Mouse (Mus musculus) erythroid progenitor cell, adult 5-6 weeks (primary cell): ENCODE measurements around the gene Zeb2. TPM values are rescaled to one million over a fixed set of nuclear protein-coding genes. Genes with fewer than 3 reads are reported as not detected.

Experiments used
- ATAC-seq: replicated peaks from 2 replicates; pipeline ENCODE4 v1.8.0; 2016; ENCODE audit warnings: moderate number of reproducible peaks, mild to moderate bottlenecking, moderate TSS enrichment, inconsistent platforms; ENCODE audit not compliant: poor library complexity, low FRiP score, severe bottlenecking
- total RNA-seq, 2 experiments: library from RNA; stranded (forward) in 1 of 2; stranded (reverse) in 1 of 2; fragments of 150-400 nt in 1 of 2; fragments of 186-747, 209-891 nt in 1 of 2; gene quantifications; 2 replicates each; pipeline versions ENCODE4 v1.2.3 to v1.2.4; 2015 to 2017; ENCODE audit warnings: low replicate concordance in 2 of 2

The Zeb2 gene
- total RNA-seq (2015; ENCODE audit: low replicate concordance) (45.8 and 49.9 TPM in 2 replicates), total RNA-seq (2017; ENCODE audit: low replicate concordance) (34.3 and 60.1 TPM in 2 replicates)

DNA sequence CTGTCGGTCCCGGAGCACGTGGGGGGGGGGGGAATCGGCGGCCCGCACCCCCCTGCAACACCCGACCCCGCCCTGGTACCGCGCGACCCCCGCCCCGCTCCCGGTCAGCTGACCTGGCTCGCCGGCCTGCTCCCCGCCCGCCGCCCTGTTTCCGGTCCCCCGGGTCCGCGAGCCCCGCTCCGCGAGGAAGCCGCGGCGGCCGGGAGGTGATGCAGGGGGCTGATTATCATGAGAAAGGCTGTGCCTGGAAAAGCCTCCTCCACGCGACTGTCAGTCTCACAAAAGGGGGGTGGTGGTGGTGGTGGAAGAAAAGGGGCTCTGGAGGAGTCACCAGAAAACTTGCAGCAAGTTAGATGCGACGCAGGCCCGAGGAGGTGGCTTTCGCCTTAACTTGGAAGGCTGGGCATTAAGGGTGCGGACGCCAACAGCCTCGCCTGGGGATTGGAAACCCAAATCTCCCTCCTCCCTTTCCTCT lies at the start of gene Zeb2:
Gene Zeb2 (minus strand): TSS at position 309 of the 475 bp plus-strand sequence.
- no peak for ATAC-seq

DNA sequence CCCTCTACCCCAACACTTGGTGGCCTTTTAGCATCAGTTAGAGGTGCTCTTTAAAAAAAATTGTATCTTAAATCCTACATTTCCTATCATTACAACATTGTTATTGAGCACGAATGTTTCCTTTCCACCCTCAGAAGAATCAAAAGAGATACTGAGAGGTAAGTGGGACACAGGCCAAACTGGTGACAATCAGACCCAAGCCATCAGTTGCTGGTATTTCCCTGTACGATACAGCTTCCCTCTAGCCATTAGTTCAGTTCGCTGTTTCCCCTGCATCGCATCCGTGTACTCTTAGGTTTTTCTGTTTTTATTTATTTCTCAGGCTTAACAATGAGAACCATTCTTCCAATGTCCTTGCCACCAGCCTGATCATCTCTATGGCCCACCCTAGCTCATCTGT lies 41.6 kb upstream of the Zeb2 start:
- ATAC-seq: no peak

DNA sequence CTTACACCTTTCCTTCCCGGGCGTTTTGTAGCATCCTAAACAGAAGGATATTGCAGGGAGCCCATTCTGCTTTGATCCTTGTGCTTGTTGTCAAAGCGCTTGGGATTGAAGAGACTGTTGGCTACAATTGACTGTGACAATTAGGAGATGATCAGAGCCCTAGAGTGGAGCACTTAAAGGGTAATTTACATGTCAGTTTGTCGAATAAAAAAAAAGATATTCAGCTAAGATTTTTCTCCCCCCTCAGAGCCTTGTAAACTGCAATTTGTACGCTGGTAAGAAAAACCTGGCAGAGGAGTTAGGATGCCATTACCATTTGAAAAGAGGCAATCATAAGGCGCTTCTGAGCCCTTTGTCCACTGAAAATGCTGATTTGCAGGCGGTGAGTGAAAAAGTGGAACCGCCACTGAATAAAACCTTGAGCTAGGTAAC lies 41.2 kb upstream of the Zeb2 start:
- ATAC-seq: no peak

DNA sequence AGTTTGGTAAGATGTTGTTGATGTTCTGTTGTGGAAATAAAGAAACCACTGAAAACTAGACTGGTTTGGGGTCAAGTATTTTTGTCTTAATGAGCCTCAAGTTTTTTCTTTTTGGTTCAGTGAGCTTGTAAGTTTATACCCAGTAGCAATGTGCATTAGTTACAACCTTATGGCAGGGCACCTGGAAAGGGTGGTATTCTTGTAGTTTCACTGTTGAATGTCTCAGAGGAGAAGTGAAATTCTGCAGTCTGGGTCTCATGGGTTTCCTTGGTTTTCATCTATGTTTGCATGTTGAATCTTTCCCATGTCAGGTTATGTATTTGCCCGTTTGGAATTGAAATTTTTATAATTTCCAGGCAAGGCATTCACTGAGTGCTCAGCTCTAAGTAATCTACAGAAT lies 36.1 kb upstream of the Zeb2 start:
- no peak for ATAC-seq

DNA sequence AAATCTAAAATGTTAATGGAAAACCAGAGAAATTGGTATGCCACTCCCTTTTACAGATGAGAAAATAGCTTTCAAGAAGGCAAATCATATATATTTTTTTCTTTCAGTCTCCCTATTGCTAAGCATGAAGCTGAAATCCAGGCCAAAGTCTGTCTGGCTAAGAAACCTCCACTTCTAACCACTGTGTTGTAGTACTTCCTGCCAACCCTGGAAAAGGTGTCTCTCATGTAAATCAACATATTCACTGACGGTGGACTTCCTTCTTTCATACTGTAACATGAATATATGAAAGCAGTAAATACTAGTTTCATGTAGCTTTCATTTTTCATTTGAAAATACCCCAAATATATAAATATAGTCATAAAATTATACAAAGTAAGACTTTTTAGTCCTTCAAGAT lies 26.0 kb upstream of the Zeb2 start:
- ATAC-seq: no peak

DNA sequence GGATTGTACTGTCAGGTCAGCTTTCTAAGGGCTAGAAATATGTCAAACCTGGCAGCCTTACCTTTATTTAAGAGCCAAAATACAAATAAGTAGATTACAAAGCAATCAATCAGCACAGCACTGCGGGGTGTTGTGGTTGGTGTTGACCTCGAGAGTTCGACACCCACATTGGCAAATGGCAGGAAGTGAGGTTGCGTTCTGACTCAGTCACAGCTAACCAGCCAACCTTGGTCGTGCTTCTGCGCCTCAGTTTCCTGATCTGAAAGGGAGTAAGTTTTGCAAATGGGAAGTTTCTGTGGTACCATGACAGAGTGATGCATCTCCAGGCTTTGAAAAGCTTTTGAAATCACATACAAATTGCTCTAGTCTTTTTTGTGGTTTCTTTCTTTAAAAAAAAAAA lies 21.7 kb upstream of the Zeb2 start:
- no peak for ATAC-seq

DNA sequence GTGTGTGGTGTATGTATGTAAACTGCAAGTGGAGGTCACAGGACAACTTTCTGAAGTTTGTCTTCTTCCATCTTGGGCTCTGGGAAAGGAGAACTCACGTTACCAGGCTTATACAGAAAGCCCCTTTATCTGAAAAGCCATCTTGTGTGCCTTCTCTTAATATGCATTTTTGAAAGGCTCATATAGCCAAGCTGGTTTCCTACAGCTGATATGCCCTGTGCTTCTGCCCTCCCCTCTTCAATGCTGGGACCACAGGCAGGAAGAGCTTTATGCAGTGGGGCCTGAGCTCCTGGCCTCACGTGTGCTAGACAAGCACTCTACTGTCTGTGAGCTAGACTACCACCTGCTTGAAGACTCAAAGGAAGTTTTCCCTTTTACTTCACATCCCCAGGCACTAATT lies 19.6 kb upstream of the Zeb2 start:
- no peak for ATAC-seq

DNA sequence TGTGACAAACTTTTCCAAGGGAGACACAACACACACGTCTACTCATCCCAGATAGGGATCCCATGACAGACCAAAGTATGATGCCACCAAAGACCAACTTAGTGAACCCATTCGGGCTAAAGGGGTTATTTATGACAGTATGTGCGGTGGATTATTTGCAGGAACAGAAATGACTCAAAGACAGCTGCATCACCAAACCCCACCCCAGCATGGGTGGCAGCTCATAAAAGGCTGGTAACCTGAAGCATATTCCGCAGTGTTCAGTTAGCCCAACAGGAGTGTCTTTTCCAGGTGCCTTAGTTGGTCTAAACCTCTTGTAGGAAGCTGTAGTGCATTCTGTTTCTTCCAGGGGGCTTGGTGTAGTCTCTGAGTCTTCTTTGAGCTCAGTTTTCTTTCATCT lies 16.0 kb upstream of the Zeb2 start:
- no peak for ATAC-seq

DNA sequence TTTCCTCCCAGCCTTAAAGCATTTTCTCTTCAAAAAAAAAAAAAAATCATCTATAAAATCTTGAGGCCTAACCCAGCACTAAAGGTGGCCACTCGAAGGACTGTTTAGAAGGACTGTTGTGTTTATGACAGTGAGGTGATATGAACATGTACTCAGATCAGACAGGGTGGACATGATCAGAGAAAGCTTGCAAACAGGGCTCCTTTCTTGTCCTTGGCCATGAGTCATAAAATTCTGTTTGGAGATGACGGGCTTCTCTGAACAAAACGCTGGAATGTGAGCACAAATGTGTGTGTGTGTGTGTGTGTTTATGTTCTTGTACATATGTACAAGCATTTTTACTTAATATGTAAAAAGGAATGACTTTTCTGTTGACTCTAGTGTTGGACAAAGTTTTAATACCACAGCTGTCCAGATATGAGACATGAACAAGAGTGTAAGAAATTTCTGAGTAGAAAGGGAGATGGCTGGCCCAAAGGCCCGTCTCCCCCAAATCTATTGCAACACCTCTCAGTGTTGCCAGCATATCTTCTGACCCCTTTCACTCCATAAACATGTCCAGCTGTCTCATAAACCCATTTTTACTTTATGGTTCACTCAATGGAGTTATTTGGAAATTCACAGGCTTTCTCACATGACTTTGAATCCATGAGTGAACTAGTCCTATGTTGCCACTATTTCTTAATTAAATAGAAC lies 13.4 kb upstream of the Zeb2 start:
- ATAC-seq: no peak

DNA sequence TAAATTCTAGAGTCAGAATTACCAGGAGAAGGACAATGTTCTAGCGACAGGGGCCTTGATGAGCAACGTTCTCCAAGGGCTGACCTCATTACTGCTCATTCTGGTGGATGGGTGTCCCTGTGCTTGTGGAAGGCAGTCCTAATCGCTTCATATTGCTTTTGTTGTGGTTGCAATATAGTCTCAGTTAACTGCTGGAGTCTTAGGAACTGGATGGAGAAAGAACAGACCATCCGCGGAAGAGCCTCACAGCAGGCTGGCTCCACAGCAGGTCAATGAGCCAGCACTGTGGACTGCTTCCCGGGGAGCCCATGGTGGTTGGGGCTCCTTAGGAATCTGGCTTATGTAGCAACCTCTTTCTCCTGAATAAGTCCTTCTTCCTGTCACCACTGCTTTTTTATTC lies 12.4 kb upstream of the Zeb2 start:
- ATAC-seq: no peak

DNA sequence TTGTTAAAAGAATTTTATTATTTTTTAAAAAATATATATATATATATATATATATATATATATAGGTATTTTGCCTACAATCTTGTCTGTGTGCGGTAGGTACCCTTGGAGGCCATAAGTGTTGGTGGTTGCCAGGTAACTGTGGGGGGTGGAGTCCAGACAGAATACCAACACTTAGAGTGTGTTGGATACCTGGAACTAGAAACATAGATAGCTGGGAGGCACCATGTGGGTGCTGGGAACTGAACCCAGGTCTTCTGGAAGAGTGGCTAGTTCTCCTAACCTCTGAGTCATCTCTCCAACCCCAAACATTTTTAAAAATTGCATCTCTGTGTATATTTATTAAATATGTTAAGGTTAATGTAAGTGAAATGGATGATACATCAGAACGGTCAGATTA lies 11.5 kb upstream of the Zeb2 start:
- no peak for ATAC-seq

DNA sequence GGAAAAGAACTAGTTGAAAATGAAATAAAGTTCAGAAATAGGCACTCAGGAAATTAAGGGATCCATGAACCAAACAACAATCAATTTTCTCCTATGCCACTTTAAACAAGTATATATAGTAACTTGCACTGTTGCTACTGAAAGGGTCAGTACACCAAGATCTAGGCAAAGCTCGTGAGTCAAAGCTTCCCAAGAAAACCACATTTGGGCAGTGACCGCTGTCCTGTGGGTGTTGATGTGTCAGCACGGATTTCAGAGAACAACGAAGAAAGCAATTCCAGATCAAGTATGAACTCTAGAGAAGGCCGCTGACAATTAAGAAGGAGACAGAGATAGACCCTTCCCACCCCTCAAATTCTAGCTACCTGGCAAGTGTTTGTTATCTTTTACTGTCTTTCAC lies 9.2 kb upstream of the Zeb2 start:
- ATAC-seq: no peak

DNA sequence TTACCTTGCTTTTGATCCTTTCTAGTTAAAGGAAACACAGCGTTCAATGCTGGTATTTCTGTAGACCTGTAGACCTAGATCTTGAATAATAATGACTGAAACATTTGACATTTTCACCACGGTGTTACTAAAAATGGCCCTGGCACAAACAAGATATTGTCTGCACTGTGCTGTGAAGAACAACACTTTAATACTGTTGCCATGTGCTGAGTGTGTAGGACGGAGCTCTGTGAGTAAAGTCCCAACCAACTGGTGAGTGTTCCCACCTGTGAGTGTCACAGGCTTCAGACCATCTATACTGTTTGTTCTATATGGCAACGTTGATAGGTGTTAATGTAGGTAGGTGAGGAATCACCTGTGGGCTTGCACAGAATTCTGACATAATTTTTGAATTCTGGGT lies 8.0 kb upstream of the Zeb2 start:
- ATAC-seq: no peak

DNA sequence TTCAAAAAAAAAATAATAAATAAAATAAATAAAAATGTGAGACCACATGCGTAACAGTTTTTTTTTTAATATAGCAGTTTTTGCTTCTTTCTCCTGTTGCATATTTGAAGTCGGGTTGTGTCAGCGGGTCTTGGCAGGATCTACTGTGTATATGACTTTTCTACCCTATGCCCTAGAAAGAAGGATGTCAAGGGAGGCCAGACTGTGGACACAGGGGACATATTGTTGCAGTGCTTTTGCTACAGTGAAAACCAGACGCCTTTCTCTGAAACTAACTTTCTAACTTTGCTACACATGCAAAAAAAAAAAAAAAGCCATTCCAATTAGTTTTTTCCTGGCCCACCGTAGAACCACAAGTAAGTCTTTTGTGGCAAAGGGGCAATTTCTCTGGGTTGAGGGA lies 6.3 kb upstream of the Zeb2 start:
- ATAC-seq: no peak

DNA sequence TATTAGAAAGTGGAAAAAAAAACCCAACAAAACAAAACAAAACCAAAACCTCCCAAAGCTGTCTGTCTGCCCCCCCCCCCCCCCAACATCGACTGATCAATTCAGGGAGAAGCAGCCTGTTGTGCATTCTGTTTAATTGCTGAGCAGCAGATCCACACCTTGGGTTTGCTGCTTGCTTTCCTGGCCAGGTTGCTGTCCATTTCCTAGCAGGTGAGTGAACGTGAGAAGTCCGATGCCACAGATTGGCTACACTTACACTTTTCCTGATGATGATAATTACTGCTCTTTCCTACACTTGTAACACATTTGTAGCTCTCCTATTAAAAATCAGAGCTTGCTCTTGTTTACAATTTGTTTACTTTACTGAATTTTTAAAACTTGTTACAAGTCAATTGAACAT lies 926 bp upstream of the Zeb2 start:
- ATAC-seq: no peak

DNA sequence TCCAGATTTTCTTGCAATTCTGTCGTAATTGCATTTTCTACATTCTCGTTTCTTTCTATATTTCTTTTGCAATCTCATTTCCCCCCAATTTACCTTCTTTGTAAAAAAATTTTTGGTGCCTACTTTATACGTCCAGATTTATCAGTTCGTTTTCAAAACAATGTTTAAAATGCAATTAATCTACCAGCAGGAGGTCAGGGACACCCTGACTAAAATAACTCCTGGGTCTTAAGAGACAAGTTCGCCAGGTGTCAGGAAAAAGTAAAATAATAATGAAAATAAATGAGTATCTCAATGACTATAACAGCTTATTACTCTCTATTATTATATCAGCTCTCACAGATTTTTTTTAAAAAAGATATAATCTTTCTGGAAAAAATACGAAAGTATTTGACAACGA lies 397 bp upstream of the Zeb2 start:
- no peak for ATAC-seq

DNA sequence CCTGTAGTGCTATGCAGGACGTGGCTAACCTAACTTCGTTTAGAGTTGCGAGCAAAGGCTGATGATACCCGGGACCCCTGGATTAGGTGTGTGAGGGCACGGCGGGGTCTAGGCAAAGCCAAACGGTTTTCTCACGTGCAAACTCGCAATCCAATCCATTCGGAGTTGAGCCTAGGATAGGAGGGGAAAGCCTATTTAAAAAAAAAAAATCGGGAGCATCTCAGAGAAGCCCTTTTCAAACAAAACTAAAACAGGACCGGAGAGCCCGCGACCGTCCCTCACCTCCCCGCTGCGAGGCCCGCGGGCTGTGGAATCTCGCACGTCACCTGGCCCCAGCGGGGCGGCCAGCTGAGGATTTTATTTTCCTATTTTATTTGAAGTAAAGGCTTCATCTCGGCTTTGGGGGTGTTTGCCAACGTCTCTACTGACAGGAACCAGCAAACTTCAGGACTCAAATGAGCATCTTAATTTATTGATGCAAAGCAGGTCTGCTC lies 617 bp downstream of the Zeb2 start:
- no peak for ATAC-seq

DNA sequence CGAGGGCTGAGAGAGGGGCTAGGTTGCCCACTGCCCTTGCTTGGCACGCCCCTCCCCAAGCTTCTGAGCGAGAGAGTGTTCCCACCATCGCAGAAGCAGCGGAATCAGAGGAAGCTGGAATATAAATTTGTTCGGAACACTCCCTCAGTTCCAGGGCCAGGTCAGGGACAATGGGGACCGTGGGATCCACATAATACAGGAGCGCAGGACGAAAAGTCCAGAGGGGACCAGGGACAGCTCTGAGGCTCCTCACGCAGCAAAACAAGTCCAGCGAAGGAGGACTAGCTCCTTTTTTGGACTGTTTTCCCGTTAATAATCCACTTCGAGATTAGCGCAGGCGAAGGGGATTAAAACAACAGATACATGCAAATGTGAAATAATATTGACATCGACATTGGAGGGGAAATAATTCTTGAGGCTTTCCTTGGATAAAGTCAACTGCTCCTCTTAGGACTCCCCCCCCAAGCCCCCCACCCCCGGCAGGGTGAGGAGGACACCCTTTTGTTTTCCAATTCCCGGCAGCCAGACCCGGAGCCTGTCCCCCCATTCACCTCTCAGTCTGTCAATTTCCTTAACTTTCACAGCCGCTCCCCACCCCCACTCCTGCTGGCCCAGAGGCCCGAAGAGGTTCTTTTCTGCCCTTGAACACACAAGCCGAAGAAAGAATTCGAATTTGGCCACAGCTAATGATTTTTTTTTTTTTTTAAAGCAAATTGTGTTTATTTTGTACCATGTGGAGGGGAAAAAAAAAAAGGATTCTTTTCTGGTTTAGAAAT lies 1.3 kb downstream of the Zeb2 start:
- no peak for ATAC-seq

DNA sequence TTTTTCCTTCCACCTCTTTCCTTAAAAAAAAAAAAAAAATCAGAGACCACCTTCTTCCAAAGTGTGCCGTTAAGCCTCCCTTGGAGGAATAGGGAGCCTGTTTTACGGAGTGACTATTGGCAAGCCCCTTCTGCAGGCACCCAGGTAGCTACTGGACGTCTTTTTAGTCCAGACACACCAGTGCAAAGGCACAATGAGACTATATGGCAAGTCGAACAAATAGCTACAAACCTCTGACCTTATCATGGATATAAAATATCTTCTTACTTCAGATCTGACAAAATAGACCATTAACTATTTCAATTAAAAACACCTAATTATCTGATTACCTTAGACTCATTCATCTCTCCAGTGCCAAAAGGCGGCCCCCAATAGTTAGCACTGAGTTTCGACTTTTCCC lies 2.0 kb downstream of the Zeb2 start:
- ATAC-seq: no peak

DNA sequence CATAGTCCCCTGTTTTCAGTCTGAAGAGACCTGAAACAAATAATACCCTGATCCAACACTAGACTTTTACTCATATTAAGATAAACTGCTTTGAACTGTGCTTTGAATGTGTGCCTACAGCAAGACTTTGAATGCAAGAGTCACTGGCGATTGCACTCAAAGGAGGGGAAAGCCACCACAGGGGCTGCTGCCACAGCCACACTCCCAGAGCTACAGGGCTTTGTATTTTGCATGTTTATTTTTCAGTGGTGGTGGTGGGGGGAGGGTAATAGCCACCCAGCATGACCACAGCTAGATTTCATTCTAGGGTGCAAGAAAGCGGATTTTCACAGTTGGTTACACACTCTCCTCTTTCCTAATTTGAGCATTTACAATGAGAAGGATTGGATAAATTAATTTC lies 2.6 kb downstream of the Zeb2 start:
- no peak for ATAC-seq

DNA sequence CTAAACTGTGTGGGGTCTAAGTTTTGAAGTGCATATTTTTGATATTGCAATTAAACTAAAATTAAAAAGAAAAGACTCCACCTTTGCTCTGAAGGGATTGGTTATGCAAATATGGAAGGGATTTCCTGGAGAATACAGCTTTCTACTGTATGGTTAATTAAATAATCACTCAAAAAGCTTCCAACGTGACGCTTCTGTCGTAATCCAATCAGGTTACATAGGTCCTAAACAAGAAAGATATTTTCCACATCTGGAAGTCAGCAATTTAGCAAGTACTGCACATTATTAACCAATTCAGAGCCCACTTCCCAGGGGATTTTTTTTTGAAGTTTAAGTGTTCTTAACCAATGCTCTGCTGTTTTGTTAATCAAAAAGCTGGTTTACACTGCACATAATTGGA lies 3.3 kb downstream of the Zeb2 start:
- ATAC-seq: no peak
